Mouse (Mus musculus) stomach, postnatal 0 days (tissue): ENCODE measurements around the gene Ptk6.

Experiments
- CTCF ChIP-seq: IDR thresholded peaks from 2 replicates; pipeline ENCODE4 v1.5.1; 2016; ENCODE audit warnings: antibody characterized with exemption, low read depth, mild to moderate bottlenecking, moderate library complexity
- EP300 ChIP-seq: optimal IDR thresholded peaks from 2 replicates; pipeline ENCODE3; 2016; ENCODE audit warnings: antibody characterized with exemption

- no peak for TF ChIP-seq CTCF
- TF ChIP-seq EP300 = no peak
Observed at GRCm38 (mm10) chr2:181166469-181166868, 36.1 kb downstream of the Ptk6 start.
